Mouse (Mus musculus): ENCODE measurements around the gene Olfr398.

Olfr398 gene

DNA sequence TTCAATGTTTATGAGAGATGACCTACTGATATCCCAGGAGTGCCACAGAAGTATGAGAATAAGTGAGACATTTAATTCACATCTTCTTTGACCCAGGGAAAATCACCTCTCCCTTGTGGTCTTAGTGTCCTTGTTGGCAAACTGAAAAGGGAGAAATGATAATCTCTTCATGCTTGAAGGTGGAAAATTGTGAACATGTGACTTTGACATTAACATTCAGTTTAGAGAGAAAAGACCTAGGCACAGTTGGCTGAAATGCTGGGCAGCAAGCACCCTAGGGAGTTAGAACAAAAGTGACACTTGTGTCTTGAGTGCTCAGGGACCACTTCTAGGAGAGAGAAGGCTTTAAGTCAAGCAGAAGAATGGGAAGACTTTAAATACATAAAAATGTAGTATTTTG is at the start of gene Olfr398:
Gene Olfr398 (minus strand): TSS at position 101 of the 400 bp plus-strand sequence.
- in situ Hi-C loops (cut with MboI, MseI) = no loop called here

DNA sequence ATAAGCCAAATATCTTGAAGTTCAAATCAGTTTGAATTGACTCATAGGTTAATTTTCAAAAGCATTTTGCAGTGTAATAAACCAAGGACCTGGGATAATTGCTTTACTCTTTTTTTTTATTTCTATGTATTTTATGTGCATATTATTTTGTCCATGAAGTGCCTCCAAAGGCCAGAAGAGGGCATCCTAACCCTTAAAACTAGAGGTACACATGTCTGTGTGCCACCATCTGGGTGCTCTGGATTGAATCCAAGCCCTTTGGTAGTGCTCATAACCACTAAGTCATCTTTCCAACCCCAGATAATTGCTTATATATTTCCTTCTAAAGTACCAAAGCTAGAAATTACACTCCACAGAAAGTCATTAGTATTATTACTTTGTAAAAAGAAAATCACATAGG is 2.9 kb upstream of the Olfr398 start:
- in situ Hi-C loops (cut with MboI, MseI) = no loop called here

DNA sequence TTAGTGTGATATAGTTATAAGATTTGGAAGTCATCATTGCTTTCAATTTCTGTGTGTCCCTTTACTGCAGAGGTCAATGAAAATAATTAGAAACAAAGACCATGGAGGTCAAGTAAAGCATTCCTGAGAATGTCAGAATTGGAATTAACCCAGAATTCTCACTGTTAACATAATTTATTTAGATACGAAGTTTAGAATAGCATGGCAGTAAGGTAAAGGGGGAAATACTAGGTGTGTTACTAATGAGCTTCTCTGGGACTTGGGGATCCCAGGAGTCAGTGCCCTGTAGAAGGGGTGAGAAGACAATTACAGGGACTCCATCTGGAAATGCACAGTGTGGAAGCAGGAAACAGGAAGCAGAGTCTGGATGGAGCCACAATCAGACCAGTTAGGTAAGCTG is 29.7 kb downstream of the Olfr398 start, which contains the start of gene Olfr397:
Gene Olfr397 (plus strand): TSS at position 301 of the 400 bp plus-strand sequence.
- in situ Hi-C loops (cut with MboI, MseI) = no loop called here

DNA sequence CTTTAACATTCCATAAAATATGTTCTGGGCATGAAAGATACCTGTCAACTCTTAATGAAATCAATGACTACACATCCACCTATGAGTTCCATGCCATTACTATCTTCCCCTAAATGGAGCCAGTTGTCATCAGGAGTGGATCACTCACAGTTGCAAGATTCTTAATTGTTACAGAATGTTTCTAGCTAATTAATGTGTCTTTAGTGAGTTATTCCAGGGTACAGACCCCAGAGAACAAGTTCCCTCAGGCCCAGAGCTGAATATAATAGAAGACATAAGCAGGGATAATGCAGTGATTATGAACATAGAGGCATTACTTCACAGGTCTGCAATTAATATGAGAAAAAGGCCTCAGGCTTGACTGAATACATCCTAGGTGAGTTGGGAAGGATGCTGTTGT is 53.8 kb downstream of the Olfr398 start, which contains the start of gene Olfr23:
Gene Olfr23 (plus strand): TSS at position 301 of the 400 bp plus-strand sequence.
- in situ Hi-C loops (cut with MboI, MseI) = no loop called here
